Mouse (Mus musculus): ENCODE measurements around the gene Kcnip4. TPM values are rescaled to one million over a fixed set of nuclear protein-coding genes. Genes with fewer than 3 reads are reported as not detected.
A peak's percentile ranks its signal among the peaks of the same experiment; 100 is the strongest.

Gene Kcnip4
- polyA plus RNA-seq (2014; fragmentation: Nextera tagmentation; extraction: Ambion mirVana), result 22.4 and 26.1 TPM in 2 replicates

DNA sequence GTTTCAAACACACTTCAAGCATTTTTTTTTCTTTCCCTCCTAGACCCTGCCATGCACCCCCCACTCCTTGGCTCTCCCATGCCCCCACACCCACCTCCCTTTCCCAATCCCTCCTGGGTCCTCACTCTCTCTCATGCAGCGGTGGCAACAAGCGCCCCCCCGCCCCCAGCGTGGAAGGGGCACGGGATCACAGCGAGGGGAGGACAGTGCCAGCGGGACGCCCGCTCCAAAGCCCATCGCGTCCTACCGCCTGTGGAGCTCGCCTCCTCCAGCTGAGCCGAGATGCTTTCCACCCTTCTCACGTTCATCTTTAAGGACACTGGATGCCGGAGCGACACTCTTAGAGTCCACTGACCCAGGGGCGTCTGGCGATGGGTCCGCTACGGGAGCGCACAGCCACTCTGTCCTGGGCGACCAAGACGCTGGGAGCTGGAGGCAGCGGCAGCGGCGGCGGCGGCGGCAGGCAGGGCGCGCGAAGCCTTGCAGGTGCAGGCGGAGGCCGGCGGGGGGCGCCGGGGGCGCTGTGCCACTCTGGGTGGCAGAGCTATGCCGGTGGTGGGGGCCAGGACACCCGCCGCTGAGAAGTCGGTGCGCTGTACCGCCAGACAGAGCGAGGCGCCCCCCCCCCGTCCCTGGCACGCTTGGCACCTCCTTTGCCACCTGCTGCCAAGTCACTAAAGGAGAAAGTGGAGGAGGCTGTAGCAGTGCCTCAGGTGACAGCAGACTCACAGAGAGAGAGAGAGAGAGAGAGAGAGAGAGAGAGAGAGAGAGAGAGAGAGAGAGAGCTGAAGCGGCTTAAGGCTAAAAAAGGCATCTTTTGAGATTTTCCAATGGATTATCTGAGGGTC, at the start of gene Kcnip4:
Gene Kcnip4 (minus strand): TSS at position 514 of the 848 bp plus-strand sequence.
- peaks cover 6% of the 10 kb centered on the region for H3K27me3 ChIP-seq (ENCODE audit: control insufficient read depth, insufficient read depth, low read length)
- peak within 1 kb of the TSS; percentile 99 for H3K4me2 ChIP-seq (ENCODE audit: low read depth, low read length)
- peak within 1 kb of the TSS; percentile 53 for H3K4me3 ChIP-seq (ENCODE audit: low read depth, low read length)
- no peaks in the 10 kb centered on the region for H3K4me1 ChIP-seq (ENCODE audit: control insufficient read depth, insufficient read depth, low read length)
- H3K9ac ChIP-seq (replicated peaks; ENCODE audit: low read depth, low read length), result peak within 1 kb of the TSS; percentile 64
- H3K36me3 ChIP-seq (ENCODE audit: control insufficient read depth, insufficient read depth, low read length), result no peaks in the 10 kb centered on the region
- H3K9me3 ChIP-seq (ENCODE audit: control insufficient read depth, low read length), result no peaks in the 10 kb centered on the region
- ATAC-seq (ENCODE audit: low read depth), result peak; percentile 93
- H3K27ac ChIP-seq (ENCODE audit: low read depth, low read length), result no peak within 1 kb of the TSS
- WGBS, result 2% methylated on average over 49 of the region's 50 CpGs

DNA sequence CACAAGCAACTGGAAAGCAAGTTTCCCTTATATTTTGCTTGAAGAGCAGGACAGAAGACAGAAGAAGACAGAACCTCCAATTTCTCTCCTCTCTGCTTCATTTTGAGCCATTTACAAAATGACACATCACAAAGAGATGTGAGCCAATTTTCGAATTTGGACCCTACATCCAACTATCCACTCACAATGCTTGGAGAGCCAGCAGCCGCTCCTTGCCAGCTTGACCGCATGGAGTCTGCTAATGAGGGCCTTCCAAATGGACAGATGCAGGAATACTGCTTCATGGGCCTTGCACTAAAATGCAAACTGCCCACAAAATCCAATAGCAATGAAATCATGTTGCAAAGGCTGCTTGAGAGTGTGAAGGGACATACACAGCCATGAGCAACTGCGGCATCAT, 47.2 kb upstream of the Kcnip4 start:
- Histone ChIP-seq H3K9me3 (ENCODE audit: control insufficient read depth, low read length) (no peaks in the 10 kb centered on the region), H3K27ac (ENCODE audit: low read depth, low read length) (no peak overlapping the region), H3K4me3 (ENCODE audit: low read depth, low read length) (no peak overlapping the region), H3K4me1 (ENCODE audit: control insufficient read depth, insufficient read depth, low read length) (no peaks in the 10 kb centered on the region), H3K27me3 (ENCODE audit: control insufficient read depth, insufficient read depth, low read length) (no peaks in the 10 kb centered on the region), H3K4me2 (ENCODE audit: low read depth, low read length) (no peak overlapping the region), H3K36me3 (ENCODE audit: control insufficient read depth, insufficient read depth, low read length) (no peaks in the 10 kb centered on the region), H3K9ac (replicated peaks; ENCODE audit: low read depth, low read length) (no peak overlapping the region)
- WGBS, result 86% methylated on average over 4 of the region's 4 CpGs
- no peak for ATAC-seq (ENCODE audit: low read depth)

DNA sequence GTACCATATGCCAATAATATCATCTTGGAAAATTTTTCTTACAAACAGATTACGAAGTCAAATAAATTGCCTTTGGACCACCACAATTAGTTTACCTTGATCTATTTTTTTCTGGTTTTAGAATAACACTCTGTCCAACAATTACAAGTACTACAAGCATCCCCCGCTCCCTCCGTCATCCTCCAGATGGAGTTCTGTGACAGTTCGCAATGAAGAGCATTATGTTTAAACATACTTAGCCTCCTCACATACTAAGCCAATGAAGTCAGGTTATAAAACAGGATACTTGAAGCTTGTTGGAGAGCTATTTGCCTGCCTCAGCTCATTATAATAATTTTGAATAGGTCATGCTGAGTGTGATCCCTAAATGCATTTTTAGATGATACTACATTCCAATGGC, 39.0 kb upstream of the Kcnip4 start:
- no peak overlapping the region for H3K27ac ChIP-seq (ENCODE audit: low read depth, low read length)
- no peak for ATAC-seq (ENCODE audit: low read depth)
- no peaks in the 10 kb centered on the region for H3K27me3 ChIP-seq (ENCODE audit: control insufficient read depth, insufficient read depth, low read length)
- H3K9me3 ChIP-seq (ENCODE audit: control insufficient read depth, low read length), result no peaks in the 10 kb centered on the region
- no peak overlapping the region for H3K4me2 ChIP-seq (ENCODE audit: low read depth, low read length)
- H3K4me3 ChIP-seq (ENCODE audit: low read depth, low read length), result no peak overlapping the region
- 96% methylated on average over 4 of the region's 4 CpGs for WGBS
- no peaks in the 10 kb centered on the region for H3K36me3 ChIP-seq (ENCODE audit: control insufficient read depth, insufficient read depth, low read length)
- no peaks in the 10 kb centered on the region for H3K4me1 ChIP-seq (ENCODE audit: control insufficient read depth, insufficient read depth, low read length)
- H3K9ac ChIP-seq (replicated peaks; ENCODE audit: low read depth, low read length), result no peak overlapping the region

DNA sequence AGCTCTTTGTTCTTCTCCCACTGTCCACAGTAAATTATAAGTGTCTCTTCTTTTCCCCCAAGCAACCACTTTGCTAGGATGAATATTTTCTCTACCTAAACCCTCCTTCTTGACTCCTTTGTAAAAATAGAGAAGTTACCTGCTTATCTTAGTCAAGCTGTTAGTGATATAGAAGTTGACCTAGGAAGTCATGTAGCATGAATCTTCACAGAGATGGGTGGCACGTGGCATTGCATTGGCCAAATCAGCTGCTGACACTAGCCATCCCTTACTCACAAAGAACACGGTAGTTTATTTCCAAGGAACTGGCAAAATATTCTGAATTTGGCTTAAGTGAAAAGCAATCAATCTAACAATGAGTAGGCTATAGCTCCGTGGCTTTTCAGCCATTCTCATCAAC, 32.7 kb upstream of the Kcnip4 start:
- Histone ChIP-seq H3K4me2 (ENCODE audit: low read depth, low read length) (no peak overlapping the region), H3K36me3 (ENCODE audit: control insufficient read depth, insufficient read depth, low read length) (no peaks in the 10 kb centered on the region), H3K9ac (replicated peaks; ENCODE audit: low read depth, low read length) (no peak overlapping the region), H3K27me3 (ENCODE audit: control insufficient read depth, insufficient read depth, low read length) (no peaks in the 10 kb centered on the region), H3K27ac (ENCODE audit: low read depth, low read length) (no peak overlapping the region), H3K9me3 (ENCODE audit: control insufficient read depth, low read length) (no peaks in the 10 kb centered on the region), H3K4me3 (ENCODE audit: low read depth, low read length) (no peak overlapping the region), H3K4me1 (ENCODE audit: control insufficient read depth, insufficient read depth, low read length) (no peaks in the 10 kb centered on the region)
- no peak for ATAC-seq (ENCODE audit: low read depth)
- 78% methylated on average over 3 of the region's 3 CpGs for WGBS

DNA sequence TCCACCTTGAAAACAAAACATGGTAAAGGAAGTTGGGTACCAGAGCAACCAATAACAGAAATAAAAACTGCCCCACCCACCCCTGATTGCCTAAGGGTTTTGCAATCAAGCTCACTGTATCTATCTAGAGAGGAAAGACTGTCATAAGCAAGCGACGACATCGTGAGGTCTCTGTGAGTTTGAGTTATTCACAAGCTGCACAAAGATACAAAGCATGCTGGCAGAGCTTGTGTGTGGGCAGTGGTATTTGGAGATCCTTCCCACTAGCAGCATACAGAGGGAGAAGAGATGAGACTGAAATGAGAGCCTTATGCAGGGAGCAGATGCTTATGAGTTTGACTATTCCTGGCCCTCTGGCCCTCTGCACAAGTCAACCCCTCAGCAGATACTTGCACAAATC, 23.2 kb upstream of the Kcnip4 start:
- H3K27ac ChIP-seq (ENCODE audit: low read depth, low read length), result no peak overlapping the region
- H3K9me3 ChIP-seq (ENCODE audit: control insufficient read depth, low read length), result no peaks in the 10 kb centered on the region
- WGBS, result 96% methylated on average over 3 of the region's 3 CpGs
- no peaks in the 10 kb centered on the region for H3K27me3 ChIP-seq (ENCODE audit: control insufficient read depth, insufficient read depth, low read length)
- no peaks in the 10 kb centered on the region for H3K4me1 ChIP-seq (ENCODE audit: control insufficient read depth, insufficient read depth, low read length)
- ATAC-seq (ENCODE audit: low read depth), result no peak
- H3K4me3 ChIP-seq (ENCODE audit: low read depth, low read length), result no peak overlapping the region
- no peaks in the 10 kb centered on the region for H3K36me3 ChIP-seq (ENCODE audit: control insufficient read depth, insufficient read depth, low read length)
- no peak overlapping the region for H3K9ac ChIP-seq (replicated peaks; ENCODE audit: low read depth, low read length)
- H3K4me2 ChIP-seq (ENCODE audit: low read depth, low read length), result no peak overlapping the region

DNA sequence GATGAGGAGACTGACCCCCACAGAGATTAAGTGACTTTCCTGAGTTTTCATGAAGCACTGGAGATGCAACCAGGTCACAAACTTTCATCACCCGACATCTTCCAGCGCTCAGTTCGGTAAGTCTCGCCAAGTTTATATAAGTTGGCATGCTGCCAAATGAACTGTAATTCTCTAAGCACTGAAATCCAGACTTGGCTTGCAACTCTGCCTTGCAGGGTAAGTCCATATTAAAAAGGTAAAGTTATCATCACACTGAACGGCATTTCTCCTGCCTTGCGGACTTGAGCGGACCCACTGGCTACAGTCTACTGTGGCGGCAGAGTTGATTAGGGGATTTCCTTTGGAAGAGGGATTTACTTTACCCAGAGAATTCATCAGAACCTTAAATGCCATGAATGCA, 4.7 kb upstream of the Kcnip4 start:
- Histone ChIP-seq H3K4me2 (ENCODE audit: low read depth, low read length) (no peak overlapping the region), H3K36me3 (ENCODE audit: control insufficient read depth, insufficient read depth, low read length) (no peaks in the 10 kb centered on the region), H3K27ac (ENCODE audit: low read depth, low read length) (no peak overlapping the region), H3K27me3 (ENCODE audit: control insufficient read depth, insufficient read depth, low read length) (no peaks in the 10 kb centered on the region), H3K4me1 (ENCODE audit: control insufficient read depth, insufficient read depth, low read length) (no peaks in the 10 kb centered on the region), H3K9ac (replicated peaks; ENCODE audit: low read depth, low read length) (no peak overlapping the region), H3K9me3 (ENCODE audit: control insufficient read depth, low read length) (no peaks in the 10 kb centered on the region), H3K4me3 (ENCODE audit: low read depth, low read length) (no peak overlapping the region)
- 72% methylated on average over 8 of the region's 8 CpGs for WGBS
- no peak for ATAC-seq (ENCODE audit: low read depth)

DNA sequence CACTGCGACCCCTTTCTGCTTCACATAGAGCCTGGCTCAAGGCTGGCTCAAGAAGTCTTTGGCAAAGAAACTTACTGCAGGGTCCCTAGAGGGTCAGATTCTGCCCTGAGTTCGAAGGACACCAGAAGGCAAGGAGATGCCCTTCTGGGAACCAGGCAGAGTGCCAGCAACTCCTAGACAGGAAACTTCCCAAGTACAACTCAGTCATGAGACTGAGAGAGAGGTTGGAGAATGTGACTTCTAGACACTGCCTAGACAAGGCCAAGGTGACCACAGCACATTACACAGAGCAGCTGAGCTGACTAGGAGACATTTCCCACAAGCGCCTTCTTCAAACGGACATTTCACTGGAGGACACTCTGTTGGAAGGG, 520 bp upstream of the Kcnip4 start:
- peaks cover 6% of the 10 kb centered on the region for H3K27me3 ChIP-seq (ENCODE audit: control insufficient read depth, insufficient read depth, low read length)
- no peak overlapping the region for H3K9ac ChIP-seq (replicated peaks; ENCODE audit: low read depth, low read length)

DNA sequence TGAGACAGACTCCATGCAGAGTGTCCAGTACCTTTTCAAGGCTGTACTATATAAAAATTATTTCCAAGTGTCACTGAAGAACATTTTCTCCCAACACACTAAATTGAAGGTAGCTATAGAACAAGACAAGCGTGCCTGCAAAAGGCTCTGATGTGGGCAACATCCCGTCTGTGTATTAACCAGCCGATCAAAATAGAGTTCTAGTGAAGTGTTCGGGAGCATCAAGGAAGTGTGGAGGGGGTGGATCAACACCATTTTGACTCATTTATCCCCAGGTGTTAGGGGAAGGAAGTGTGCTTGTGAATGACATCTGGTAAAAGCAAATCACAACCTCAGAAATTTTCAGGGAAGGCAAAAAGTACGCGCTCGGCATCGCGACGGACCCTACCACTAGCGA, 712 bp downstream of the Kcnip4 start:
- Histone ChIP-seq H3K4me1 (ENCODE audit: control insufficient read depth, insufficient read depth, low read length) (no peaks in the 10 kb centered on the region), H3K4me2 (ENCODE audit: low read depth, low read length) (peak overlapping the region; percentile 99), H3K9me3 (ENCODE audit: control insufficient read depth, low read length) (no peaks in the 10 kb centered on the region), H3K4me3 (ENCODE audit: low read depth, low read length) (peak overlapping the region; percentile 53), H3K27ac (ENCODE audit: low read depth, low read length) (no peak overlapping the region), H3K9ac (replicated peaks; ENCODE audit: low read depth, low read length) (peak overlapping the region; percentile 64; the same call in 1 of the 2 replicates), H3K36me3 (ENCODE audit: control insufficient read depth, insufficient read depth, low read length) (no peaks in the 10 kb centered on the region), H3K27me3 (ENCODE audit: control insufficient read depth, insufficient read depth, low read length) (peaks cover 6% of the 10 kb centered on the region)
- 9% methylated on average over 11 of the region's 11 CpGs for WGBS
- no peak for ATAC-seq (ENCODE audit: low read depth)

More for the DNA sequence above, 520 bp upstream of the Kcnip4 start:
- WGBS, result 79% methylated on average over 4 of the region's 4 CpGs
- H3K27ac ChIP-seq (ENCODE audit: low read depth, low read length), result no peak overlapping the region
- no peaks in the 10 kb centered on the region for H3K9me3 ChIP-seq (ENCODE audit: control insufficient read depth, low read length)
- no peaks in the 10 kb centered on the region for H3K36me3 ChIP-seq (ENCODE audit: control insufficient read depth, insufficient read depth, low read length)
- no peak for ATAC-seq (ENCODE audit: low read depth)
- no peaks in the 10 kb centered on the region for H3K4me1 ChIP-seq (ENCODE audit: control insufficient read depth, insufficient read depth, low read length)
- H3K4me3 ChIP-seq (ENCODE audit: low read depth, low read length), result peak overlapping the region; percentile 53; the same call in 1 of the 2 replicates
- peak overlapping the region; percentile 99 for H3K4me2 ChIP-seq (ENCODE audit: low read depth, low read length)

DNA sequence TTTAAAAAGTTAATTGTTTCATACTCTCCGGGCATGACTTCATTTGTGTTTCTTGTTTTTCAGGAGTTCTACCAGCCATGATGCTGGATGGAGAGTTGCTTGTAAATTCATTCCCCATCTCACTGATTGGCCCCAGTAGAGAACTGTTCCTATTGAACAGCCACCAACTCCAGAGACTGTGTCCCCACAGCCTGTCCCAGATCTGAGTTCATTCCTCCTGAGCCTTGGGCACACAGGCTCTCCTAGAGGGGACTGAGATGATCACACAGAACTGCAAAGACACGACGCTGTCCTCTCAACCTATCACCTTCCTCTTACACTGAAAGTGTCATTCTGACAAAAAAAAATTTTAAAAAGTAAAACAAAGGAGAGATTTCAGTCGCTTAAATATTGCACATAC, 1.7 kb downstream of the Kcnip4 start:
- no peak overlapping the region for H3K27ac ChIP-seq (ENCODE audit: low read depth, low read length)
- peaks cover 6% of the 10 kb centered on the region for H3K27me3 ChIP-seq (ENCODE audit: control insufficient read depth, insufficient read depth, low read length)
- no peaks in the 10 kb centered on the region for H3K9me3 ChIP-seq (ENCODE audit: control insufficient read depth, low read length)
- H3K4me2 ChIP-seq (ENCODE audit: low read depth, low read length), result no peak overlapping the region
- no peaks in the 10 kb centered on the region for H3K4me1 ChIP-seq (ENCODE audit: control insufficient read depth, insufficient read depth, low read length)
- no peaks in the 10 kb centered on the region for H3K36me3 ChIP-seq (ENCODE audit: control insufficient read depth, insufficient read depth, low read length)
- H3K4me3 ChIP-seq (ENCODE audit: low read depth, low read length), result no peak overlapping the region
- no peak for ATAC-seq (ENCODE audit: low read depth)
- 77% methylated on average over 4 of the region's 4 CpGs for WGBS
- no peak overlapping the region for H3K9ac ChIP-seq (replicated peaks; ENCODE audit: low read depth, low read length)
